Comparison of ENCODE assay signal across 9 mouse cellular contexts in the genomic region with DNA sequence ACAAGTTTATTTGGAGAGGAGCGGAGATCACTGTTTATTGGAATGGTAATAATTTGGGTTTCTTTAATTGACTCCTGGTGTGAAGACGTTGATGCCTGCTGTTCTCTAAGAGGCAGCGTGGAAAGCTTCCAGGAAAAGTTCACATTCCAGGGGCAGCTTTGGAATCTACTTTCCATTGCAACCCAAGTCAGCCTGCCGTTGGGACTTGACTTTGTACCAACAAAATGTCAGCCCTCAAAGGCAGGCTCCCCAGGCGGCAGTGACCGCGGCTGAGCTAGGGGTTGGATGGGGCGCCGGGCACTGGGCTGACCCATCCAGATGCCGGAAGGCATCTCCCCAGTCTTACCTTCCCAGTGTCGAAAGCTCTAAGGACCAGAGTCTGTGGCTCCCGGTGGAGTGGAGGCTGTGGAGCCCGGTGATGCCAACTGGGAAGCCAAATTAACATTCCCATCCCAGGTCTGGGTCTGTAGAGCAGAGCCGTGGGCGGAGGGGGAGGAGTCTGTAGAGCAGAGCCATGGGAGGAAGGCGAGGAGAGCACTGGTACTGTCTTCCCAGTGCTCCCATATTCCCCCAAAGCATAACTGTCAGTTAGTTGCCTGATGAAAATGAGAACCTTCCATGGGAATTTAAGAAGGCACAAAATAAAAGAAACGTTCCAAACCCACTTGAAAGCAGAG. TPM values are rescaled to one million over a fixed set of nuclear protein-coding genes. Genes with fewer than 3 reads are reported as not detected.
DNase-seq lines count a peak whose midpoint lies in the region; ATAC-seq lines count a peak whose summit lies in the region.
"Had no signal": no experiment of that assay in that cellular context is flagged by ENCODE, and none has a peak within 500 bp of the region (broad histone marks: within the 10 kb centered on the region; RNA-seq: fewer than 3 reads in every experiment).

No protein-coding gene starts in this region.

- ATAC-seq in embryonic facial prominence, embryonic 11.5 days (replicated peaks; ENCODE audit: insufficient number of reproducible peaks, low FRiP score, low TSS enrichment, low read depth) = no peak
- no peak for ATAC-seq in limb, embryonic 15.5 days (ENCODE audit: insufficient number of reproducible peaks, low FRiP score, low TSS enrichment, low read depth)

- no peaks in the 10 kb centered on the region for H3K9me3 ChIP-seq in embryonic facial prominence, embryonic 11.5 days (replicated peaks; ENCODE audit: control insufficient read depth, low read length)
- no peaks in the 10 kb centered on the region for H3K9me3 ChIP-seq in limb, embryonic 15.5 days

- no peaks in the 10 kb centered on the region for H3K27me3 ChIP-seq in embryonic facial prominence, embryonic 11.5 days (ENCODE audit: control insufficient read depth, insufficient read depth, low read length)
- no peaks in the 10 kb centered on the region for H3K27me3 ChIP-seq in limb, embryonic 15.5 days

- intact Hi-C loops in heart, postnatal 10 days (cut with DNase I) = no loop called here

- no peak overlapping the region for H3K4me3 ChIP-seq in embryonic facial prominence, embryonic 11.5 days (ENCODE audit: low read depth, low read length)
- no peak overlapping the region for H3K4me3 ChIP-seq in limb, embryonic 15.5 days

- peak; percentile 28 for DNase-seq in embryo, embryonic 10 days (ENCODE audit: low spot score)
- DNase-seq in embryo, embryonic 11 days = no peak
- peak; percentile 52 for DNase-seq in embryonic facial prominence, embryonic 11.5 days (ENCODE audit: low spot score)
- DNase-seq in heart, postnatal 10 days = peak; percentile 21 to 28
- DNase-seq in frontal cortex, postnatal 25 days (ENCODE audit: low spot score in 2 of 2) = no peak
- DNase-seq in spleen, postnatal 4 days (ENCODE audit: low spot score in 2 of 2) = no peak
- no peak for DNase-seq in left cerebral cortex, adult 8-10 months (ENCODE audit: low spot score in 2 of 2)
- DNase-seq: adrenal gland, postnatal 14 days had no signal

- H3K4me1 ChIP-seq in embryonic facial prominence, embryonic 11.5 days (ENCODE audit: control insufficient read depth, insufficient read depth, low read length) = no peaks in the 10 kb centered on the region; the same call in 1 of the 2 replicates
- peaks cover 10% of the 10 kb centered on the region for H3K4me1 ChIP-seq in limb, embryonic 15.5 days

- H3K27ac ChIP-seq in embryonic facial prominence, embryonic 11.5 days (replicated peaks; ENCODE audit: low read depth, low read length) = 0 out of 2 replicates have a peak overlapping the region, but pooled peaks have one; percentile 8
- H3K27ac ChIP-seq in limb, embryonic 15.5 days = peak overlapping the region; percentile 6; the same call in 1 of the 2 replicates

- H3K9ac ChIP-seq in embryonic facial prominence, embryonic 11.5 days (replicated peaks; ENCODE audit: low read length) = no peak overlapping the region
- H3K9ac ChIP-seq in limb, embryonic 15.5 days = no peak overlapping the region

- no peak overlapping the region for H3K4me2 ChIP-seq in embryonic facial prominence, embryonic 11.5 days (ENCODE audit: low read depth, low read length)
- H3K4me2 ChIP-seq in limb, embryonic 15.5 days = peak overlapping the region; percentile 24

- 25% methylated on average over 17 of the region's 17 CpGs for WGBS in embryonic facial prominence, embryonic 11.5 days
- WGBS in limb, embryonic 15.5 days = 23% methylated on average over 17 of the region's 17 CpGs

- H3K36me3 ChIP-seq in embryonic facial prominence, embryonic 11.5 days (replicated peaks; ENCODE audit: control insufficient read depth, insufficient read depth, low read depth, low read length) = no peaks in the 10 kb centered on the region
- H3K36me3 ChIP-seq in limb, embryonic 15.5 days = no peaks in the 10 kb centered on the region

RNA-seq across cellular contexts. Expression of a gene that starts 7.5 kb away (rescaled TPM):
- polyA plus RNA-seq in embryonic facial prominence, embryonic 11.5 days (2014; fragmentation: Nextera tagmentation; extraction: Ambion mirVana) = 2.3 and 3.7 TPM in 2 replicates
- total RNA-seq in heart, postnatal 10 days (2021) = under 1 TPM; 0.35 to 0.45 TPM
- polyA plus RNA-seq in limb, embryonic 15.5 days (2015; fragmentation: Nextera tagmentation; extraction: Ambion mirVana) = 1.9 and 2.4 TPM in 2 replicates
- 10 to 100 TPM; 12.9 to 22.4 (median 17.3) TPM for total RNA-seq in left cerebral cortex, adult 8-10 months (2022)

RNA-seq across cellular contexts. Expression of a gene that starts 26.4 kb away (rescaled TPM):
- 19.3 and 21.6 TPM in 2 replicates for polyA plus RNA-seq in embryonic facial prominence, embryonic 11.5 days (2014; fragmentation: Nextera tagmentation; extraction: Ambion mirVana)
- total RNA-seq in heart, postnatal 10 days (2021) = 1 to 10 TPM; 6.4 to 6.7 TPM
- 7.1 and 10.3 TPM in 2 replicates for polyA plus RNA-seq in limb, embryonic 15.5 days (2015; fragmentation: Nextera tagmentation; extraction: Ambion mirVana)
- 1 to 10 TPM; 7.7 to 9.5 (median 8.2) TPM for total RNA-seq in left cerebral cortex, adult 8-10 months (2022)

Comparison
In these comparisons a context has a peak if more than half of its experiments do, and no peak if none do; other contexts are left out.
1. DNase-seq: peak in embryo, embryonic 10 days (single experiment), embryonic facial prominence, embryonic 11.5 days (single experiment) and heart, postnatal 10 days (2 of 2); none in embryo, embryonic 11 days (single experiment), frontal cortex, postnatal 25 days (0 of 2), spleen, postnatal 4 days (0 of 2) and left cerebral cortex, adult 8-10 months (0 of 2).
2. RNA of a gene that starts 7.5 kb away (total RNA-seq): 12.9 to 22.4 TPM in left cerebral cortex, adult 8-10 months; 0.35 to 0.45 TPM in heart, postnatal 10 days; every median in the first group is over 4 times any median in the second.